Mouse (Mus musculus): ENCODE data around the gene Usp37.
A peak's percentile ranks its signal among the peaks of the same experiment; 100 is the strongest.

Usp37 gene

GRCm38 (mm10) chr1:74460273-74460672 lies 83.8 kb downstream of the Usp37 start:
- DNase-seq (ENCODE audit: low spot score) = no peak

GRCm38 (mm10) chr1:74452611-74453045 lies 91.5 kb downstream of the Usp37 start:
- peak; percentile 48 for DNase-seq (ENCODE audit: low spot score)

GRCm38 (mm10) chr1:74444538-74444937 lies 99.5 kb downstream of the Usp37 start:
- no peak for DNase-seq (ENCODE audit: low spot score)

- no peak for DNase-seq (ENCODE audit: low spot score)
These were observed 104.8 kb downstream of the Usp37 start for GRCm38 (mm10) chr1:74439166-74439876.

- DNase-seq (ENCODE audit: low spot score) = peak; percentile 58
These were observed 106.2 kb downstream of the Usp37 start for GRCm38 (mm10) chr1:74437702-74438427.

- DNase-seq (ENCODE audit: low spot score) = no peak
These were observed 108.5 kb downstream of the Usp37 start for GRCm38 (mm10) chr1:74435563-74435962.

GRCm38 (mm10) chr1:74434596-74434995 lies 109.5 kb downstream of the Usp37 start:
- DNase-seq (ENCODE audit: low spot score) = peak; percentile 50

GRCm38 (mm10) chr1:74433220-74433619 lies 110.9 kb downstream of the Usp37 start:
- no peak for DNase-seq (ENCODE audit: low spot score)

GRCm38 (mm10) chr1:74425845-74426244 lies 118.2 kb downstream of the Usp37 start:
- no peak for DNase-seq (ENCODE audit: low spot score)

GRCm38 (mm10) chr1:74423147-74423546 lies 120.9 kb downstream of the Usp37 start:
- DNase-seq (ENCODE audit: low spot score) = no peak

- DNase-seq (ENCODE audit: low spot score) = no peak
These were observed 124.7 kb downstream of the Usp37 start for GRCm38 (mm10) chr1:74419440-74419794.

GRCm38 (mm10) chr1:74418747-74419439 lies 125.2 kb downstream of the Usp37 start:
- no peak for DNase-seq (ENCODE audit: low spot score)

GRCm38 (mm10) chr1:74415143-74415542 lies 128.9 kb downstream of the Usp37 start:
- peak; percentile 82 for DNase-seq (ENCODE audit: low spot score)

- DNase-seq (ENCODE audit: low spot score) = no peak
These were observed 131.4 kb downstream of the Usp37 start for GRCm38 (mm10) chr1:74412711-74413110.

- DNase-seq (ENCODE audit: low spot score) = no peak
These were observed 132.2 kb downstream of the Usp37 start for GRCm38 (mm10) chr1:74411753-74412325.

GRCm38 (mm10) chr1:74408589-74409504 lies 135.2 kb downstream of the Usp37 start, which contains the start of gene Vil1:
Gene Vil1 (plus strand): TSS chr1:74409376.
- DNase-seq (ENCODE audit: low spot score) = peak; percentile 80

- DNase-seq (ENCODE audit: low spot score) = no peak
These were observed 139.9 kb downstream of the Usp37 start for GRCm38 (mm10) chr1:74404206-74404605.

GRCm38 (mm10) chr1:74401015-74401702 lies 142.9 kb downstream of the Usp37 start:
- no peak for DNase-seq (ENCODE audit: low spot score)

- no peak for DNase-seq (ENCODE audit: low spot score)
These were observed 143.6 kb downstream of the Usp37 start for GRCm38 (mm10) chr1:74400531-74400930.

- peak; percentile 78 for DNase-seq (ENCODE audit: low spot score)
These were observed 146.1 kb downstream of the Usp37 start for GRCm38 (mm10) chr1:74397919-74398451.

Data from yolk sac, embryonic 10.5 days (tissue).